Mouse (Mus musculus): Measurements from ENCODE around the gene 4930578G10Rik. TPM values are rescaled to one million over a fixed set of nuclear protein-coding genes. Genes with fewer than 3 reads are reported as not detected.
"Not testable (repeated sequence)": the region's sequence is repeated elsewhere in the genome, so short reads cannot be mapped to it uniquely, and the experiment has no call there.

4930578G10Rik gene
- total RNA-seq (2021) = not detected

DNA sequence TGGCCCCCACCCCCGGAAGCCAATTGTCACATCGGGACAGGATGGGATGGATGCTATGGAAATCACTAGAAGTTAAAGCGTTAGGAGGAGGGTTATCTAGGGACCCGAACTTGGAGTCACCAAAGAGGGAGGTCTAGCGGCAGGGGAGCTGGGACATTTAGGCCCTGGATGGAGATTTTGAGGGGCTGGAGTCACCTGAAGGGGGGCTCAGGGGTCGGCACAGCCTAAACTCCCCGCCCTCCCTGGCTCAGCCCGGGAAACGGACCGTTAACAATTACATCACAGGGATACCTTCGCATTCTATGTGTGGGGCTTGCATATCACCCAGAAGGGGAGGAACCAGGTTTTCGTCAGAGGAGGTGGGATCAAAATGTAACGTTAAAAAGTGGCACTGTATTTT, at the start of gene 4930578G10Rik:
Gene 4930578G10Rik (plus strand): TSS at position 301 of the 400 bp plus-strand sequence.
- DNase-seq; intact Hi-C loops (cut with DNase I): not testable (repeated sequence)

DNA sequence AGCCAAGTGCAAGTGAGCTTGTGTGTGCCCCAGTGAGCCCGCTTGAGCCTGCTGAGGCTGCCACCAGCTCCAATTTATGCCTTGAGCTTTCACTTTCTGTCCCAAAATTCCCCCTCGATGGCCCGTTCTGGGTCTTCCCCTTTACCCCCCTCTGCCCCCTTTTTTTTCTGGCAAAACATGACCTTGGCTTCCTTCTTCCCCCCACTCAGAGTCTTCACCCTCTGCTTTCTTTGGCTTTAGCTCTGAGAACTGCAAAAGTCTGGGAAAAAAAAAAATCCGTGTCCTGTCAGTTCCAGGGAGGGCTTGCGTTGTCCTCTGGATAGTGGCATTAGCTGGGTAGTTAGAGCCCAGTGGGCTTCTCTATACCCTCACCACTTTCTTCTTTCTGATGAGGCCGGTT, 21.1 kb downstream of the 4930578G10Rik start, which contains the start of gene Ccl19:
Gene Ccl19 (minus strand): TSS at position 101 of the 400 bp plus-strand sequence.
- intact Hi-C loops (cut with DNase I); DNase-seq: not testable (repeated sequence)

DNA sequence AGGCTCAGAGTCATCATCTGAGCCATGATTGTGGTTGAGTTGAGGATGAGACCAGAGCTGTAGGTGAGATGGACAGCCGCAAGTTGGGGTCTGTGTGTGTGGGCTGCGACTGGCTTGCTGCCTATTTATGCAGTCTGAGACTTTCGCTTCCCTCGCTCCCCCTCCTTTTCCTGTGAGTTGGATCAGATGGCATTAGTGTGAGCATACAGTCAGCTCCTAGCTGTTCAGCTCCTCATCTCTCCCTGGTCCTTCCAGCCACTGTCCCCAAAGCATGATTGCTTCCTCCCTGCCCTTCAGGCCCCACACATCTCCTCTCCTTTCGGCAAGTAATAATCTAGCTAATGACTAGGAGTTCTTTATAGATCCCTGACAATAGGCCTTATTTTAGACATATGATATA, 38.5 kb downstream of the 4930578G10Rik start, which contains the start of gene Ccl21a:
Gene Ccl21a (minus strand): TSS at position 101 of the 400 bp plus-strand sequence.
- intact Hi-C loops (cut with DNase I); DNase-seq: not testable (repeated sequence)

DNA sequence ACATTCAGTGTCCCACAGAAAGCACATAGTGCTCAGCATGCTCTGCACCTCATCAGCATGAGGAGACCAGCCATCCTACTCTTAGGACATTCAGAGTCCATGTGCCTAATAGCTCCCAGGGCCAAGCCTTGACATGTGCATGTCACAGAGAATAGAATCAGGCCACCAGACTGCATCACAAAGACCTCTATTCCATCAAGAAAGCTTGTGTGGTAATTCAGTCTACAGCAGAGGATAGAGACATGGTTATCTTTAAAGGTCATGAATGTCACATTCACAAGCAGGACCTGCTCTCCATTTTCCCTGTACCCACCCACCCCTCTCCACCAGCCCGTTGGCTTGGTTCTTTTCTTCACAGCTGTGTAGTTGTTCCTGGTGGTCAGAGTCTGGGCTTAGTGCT, 118.4 kb downstream of the 4930578G10Rik start, which contains the start of gene Fam205a1:
Gene Fam205a1 (minus strand): TSS at position 101 of the 400 bp plus-strand sequence.
- intact Hi-C loops (cut with DNase I); DNase-seq: not testable (repeated sequence)

DNA sequence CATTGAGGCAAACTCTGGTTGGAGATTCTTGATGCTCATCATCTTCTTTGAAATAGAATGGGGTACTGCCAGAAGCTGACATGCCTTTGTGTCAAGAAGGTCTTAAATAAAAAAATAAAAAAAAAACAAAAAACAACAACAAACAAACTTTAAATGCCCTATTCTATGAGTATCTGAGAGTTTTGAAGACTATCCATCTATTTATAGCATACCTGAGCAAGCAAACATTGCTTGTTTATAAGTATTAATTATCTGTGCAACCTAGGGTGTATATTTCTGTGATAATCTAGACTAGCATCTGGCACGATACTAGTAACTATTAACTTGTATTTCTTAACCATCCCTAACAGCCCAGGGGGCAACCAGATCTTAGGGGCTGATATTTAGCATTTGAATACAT, 121.3 kb downstream of the 4930578G10Rik start, which contains the start of gene Gm12394:
Gene Gm12394 (minus strand): TSS at position 101 of the 400 bp plus-strand sequence.
- DNase-seq; intact Hi-C loops (cut with DNase I): not testable (repeated sequence)

DNA sequence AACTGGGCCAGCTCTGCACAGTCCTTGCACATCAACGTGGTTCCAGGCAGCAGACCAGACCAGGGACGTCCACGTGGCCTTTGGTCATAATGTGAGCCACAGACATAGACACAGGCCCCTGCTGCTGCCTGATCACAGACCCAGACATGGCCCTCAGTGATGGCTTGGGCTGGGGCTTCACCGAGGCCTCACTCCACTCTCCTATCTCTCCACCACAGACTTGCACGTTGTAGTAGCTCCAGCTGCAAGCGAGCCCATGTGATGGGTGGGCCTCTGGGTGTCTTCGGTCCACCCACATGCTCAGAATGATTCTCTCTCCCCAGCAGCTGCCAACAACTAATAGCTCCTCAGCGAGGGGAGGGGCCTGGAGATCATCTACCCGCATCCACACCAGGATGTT, 125.1 kb downstream of the 4930578G10Rik start:
- DNase-seq; intact Hi-C loops (cut with DNase I): not testable (repeated sequence)

DNA sequence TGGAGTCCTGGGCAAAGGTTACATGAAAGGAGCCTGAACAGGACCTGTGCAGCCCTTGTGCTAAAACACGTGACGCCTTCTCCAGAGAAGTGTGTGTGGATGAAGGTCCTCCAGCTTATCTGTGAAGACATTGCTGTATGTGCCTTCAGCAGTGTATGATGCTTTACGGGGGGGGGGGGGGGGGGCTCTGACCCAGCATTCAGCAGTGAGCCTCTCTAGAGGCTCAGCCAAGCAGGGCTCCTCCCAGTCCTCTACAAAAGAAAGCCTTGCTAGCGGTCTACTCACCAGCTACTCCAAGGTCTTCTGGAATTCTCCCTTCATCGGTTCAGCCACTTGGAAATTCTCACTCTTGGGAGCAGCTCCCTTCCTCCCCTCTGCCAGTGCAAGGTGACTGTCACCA, 128.1 kb downstream of the 4930578G10Rik start:
- intact Hi-C loops (cut with DNase I); DNase-seq: not testable (repeated sequence)

DNA sequence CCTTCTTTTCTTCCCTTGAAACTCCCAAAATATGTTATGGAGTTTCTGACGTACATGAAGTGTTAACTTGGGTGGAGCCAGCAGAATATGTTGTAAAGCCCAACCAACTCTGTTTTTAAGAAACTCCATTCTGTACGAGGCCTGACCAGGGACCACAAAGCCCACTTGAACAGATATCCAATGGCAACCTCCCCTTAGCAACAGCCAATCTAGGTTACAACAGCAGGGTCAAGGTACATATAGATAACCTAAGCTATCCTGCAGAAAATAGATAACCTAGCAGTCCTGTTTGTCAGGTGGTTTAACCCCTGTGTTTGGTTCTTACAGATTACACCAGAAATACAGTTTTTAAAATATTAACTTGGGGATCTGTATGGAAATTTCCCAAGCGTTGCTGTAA, 132.0 kb downstream of the 4930578G10Rik start:
- intact Hi-C loops (cut with DNase I) = no loop called here
- no peak for DNase-seq

DNA sequence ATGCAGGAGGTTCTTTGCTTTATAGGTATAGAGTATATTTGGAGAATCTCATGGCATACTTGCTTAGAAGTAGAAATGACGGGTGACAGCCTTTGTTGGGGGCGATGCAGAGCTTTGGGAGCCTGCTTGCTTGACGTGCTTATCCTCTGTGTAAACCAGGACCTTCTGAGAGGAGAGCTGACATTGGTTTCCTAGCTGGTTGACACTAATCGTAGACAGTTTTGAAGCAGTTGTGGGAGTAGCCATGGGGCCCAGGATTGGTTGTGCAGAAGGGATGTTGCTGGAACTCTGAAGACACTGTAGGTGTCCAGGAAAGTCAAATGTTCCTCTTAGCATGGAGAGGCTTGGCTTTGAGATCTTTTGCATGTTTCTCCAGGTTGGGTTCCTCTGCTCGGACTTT, 132.8 kb downstream of the 4930578G10Rik start:
- DNase-seq = no peak
- intact Hi-C loops (cut with DNase I) = no loop called here

DNA sequence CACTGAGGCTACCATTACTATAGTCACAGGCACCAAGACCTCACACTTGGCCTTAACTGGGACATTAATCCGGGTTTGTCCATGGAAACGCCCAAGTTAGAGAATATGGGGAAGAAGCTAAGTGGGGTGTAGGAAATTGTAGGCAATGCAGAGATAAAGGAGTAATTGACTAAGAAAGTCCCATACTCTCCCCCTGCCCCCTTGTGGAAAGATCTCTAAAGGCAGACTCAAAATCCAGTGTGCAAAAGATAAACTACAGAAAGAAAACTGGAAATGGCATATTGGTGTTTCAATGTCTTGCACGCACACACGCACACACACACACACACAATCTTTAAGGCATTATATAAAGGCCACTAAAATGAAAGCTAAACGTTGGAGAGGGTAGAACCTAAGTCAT, 135.4 kb downstream of the 4930578G10Rik start:
- DNase-seq = peak in 1 of 2 experiments; percentile 14
- intact Hi-C loops (cut with DNase I) = no loop called here

DNA sequence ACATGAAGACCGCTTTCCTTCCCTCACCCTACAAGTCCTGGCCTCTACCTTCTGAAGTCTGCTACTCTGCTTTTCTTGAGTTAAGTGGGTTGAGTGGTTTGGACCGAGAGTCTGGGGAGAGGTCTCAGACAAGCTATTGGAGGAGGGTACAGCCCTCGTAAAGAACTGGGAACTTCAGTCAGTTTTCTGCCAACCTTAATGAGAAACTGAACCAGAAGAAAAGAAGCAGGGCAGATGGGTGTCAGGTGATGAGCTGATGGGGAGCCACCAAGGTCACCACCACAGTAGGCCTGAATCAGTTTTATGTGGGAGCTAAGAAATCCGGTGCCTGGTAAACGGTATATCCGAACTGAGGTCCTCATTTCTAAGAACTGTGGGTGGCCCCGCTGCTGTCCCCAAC, 136.8 kb downstream of the 4930578G10Rik start:
- intact Hi-C loops (cut with DNase I) = no loop called here
- no peak for DNase-seq

DNA sequence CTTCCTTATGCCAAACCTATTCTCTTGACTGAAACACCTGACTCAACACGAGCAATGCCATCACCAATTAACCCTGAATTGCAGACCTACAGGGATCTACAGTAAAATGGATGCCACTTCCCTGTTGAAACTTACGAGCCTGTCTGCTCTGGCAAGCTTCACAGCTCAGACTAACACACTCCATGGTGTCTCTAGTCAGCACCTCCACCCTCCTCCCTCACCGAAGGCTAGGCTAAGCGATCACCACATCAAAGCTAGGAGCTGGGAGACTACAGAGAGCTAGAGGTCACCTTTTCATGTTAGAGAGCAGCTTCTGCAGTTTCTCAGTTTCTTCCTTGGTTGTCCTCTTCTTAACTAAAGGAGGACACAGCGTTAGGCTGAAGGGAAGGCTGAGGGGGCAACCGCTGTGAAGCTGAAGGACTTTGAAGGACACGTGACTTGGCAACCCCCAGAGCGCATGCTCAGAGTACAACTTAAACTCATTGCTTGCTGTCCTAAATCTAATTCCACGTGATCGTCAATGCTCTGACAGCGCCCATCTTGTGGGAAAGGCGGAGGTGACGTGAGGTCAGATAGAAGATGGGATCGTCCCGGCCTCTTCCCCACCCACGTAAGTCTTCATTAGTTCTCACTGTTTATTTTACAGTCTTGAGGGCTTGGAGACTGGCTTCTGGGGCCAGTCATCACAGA, 137.5 kb downstream of the 4930578G10Rik start:
- DNase-seq = peak in 1 of 2 experiments; percentile 9
- intact Hi-C loops (cut with DNase I) = no loop called here

DNA sequence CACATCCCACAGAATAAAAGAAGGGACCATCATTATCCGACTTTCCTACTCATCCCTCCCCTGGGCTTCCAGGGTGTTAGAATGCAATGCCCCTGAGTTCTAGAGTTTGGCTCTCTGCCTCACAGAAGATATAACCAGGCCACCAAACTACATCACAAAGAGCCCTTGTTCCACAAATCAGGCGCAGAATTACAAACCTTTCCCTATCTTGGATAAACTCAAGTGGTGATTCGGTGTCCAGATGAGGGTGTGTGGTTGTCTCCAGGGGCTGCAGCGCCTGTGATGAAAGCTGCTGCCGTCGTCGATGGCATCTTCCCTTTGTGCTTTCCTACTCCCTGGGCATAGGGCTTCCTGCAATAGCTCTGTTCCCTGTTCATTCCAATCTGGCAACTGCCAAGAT, 138.8 kb downstream of the 4930578G10Rik start, which contains the start of gene Fam205c:
Gene Fam205c (minus strand): TSS at position 101 of the 400 bp plus-strand sequence.
- intact Hi-C loops (cut with DNase I) = no loop called here
- DNase-seq = no peak

DNA sequence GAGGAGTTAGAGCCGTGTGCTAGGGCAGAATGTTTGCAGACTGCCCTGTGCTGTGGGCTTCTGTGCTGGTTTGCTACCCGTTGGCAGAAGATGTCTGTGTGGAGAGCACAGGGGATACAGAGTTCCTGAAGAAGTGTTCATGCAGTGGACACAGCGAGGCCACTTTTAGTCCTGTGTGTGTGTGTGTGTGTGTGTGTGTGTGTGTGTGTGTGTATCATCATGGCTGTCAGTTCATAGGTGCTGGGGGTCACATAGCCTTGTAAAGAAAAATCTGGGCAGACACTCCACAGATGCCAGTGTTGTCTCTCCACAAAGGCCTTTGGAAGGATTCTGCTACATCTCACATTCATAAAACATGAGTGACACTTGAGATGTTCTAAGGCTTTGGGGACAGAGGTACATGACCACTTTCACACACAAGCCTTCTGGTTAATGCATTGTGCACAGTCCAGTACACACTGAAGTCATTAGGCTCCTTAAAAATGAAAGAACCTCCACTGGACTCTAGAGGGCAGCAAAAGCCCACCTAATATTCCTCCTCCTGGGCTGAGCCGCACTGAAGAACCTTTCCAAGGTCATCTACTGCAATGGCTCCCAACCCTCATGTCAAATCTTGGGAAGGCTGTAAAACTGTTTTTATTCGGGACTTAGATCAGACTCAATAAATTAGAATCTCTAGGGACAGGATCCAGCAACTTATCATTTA, 141.4 kb downstream of the 4930578G10Rik start:
- DNase-seq = peak; percentile 70 to 79
- intact Hi-C loops (cut with DNase I) = loop anchor here (1.0 to 2.0 kb wide), 2 partner anchors 70 to 89 kb away; no protein-coding TSS in a partner anchor

DNA sequence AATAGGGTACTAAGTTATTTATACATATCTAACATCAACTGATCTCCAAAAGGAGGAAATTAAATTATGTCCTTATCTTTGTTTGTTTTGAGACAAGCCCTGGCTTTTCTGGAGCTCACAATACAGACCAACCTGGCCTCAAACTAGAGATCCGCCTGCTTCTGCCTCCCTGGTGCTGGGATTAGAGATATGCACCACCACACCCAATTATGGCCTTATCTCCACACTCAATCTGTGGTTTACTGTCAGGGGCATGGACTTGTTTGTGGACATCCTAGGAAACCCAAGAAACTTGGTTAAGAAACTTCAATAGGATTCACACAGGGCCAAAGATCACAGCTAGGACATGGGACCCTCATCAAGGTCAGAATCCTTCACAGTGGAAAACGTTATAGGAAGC, 142.3 kb downstream of the 4930578G10Rik start:
- DNase-seq = no peak
- intact Hi-C loops (cut with DNase I) = loop anchor here (1.0 to 2.0 kb wide), 2 partner anchors 69 to 88 kb away; no protein-coding TSS in a partner anchor

DNA sequence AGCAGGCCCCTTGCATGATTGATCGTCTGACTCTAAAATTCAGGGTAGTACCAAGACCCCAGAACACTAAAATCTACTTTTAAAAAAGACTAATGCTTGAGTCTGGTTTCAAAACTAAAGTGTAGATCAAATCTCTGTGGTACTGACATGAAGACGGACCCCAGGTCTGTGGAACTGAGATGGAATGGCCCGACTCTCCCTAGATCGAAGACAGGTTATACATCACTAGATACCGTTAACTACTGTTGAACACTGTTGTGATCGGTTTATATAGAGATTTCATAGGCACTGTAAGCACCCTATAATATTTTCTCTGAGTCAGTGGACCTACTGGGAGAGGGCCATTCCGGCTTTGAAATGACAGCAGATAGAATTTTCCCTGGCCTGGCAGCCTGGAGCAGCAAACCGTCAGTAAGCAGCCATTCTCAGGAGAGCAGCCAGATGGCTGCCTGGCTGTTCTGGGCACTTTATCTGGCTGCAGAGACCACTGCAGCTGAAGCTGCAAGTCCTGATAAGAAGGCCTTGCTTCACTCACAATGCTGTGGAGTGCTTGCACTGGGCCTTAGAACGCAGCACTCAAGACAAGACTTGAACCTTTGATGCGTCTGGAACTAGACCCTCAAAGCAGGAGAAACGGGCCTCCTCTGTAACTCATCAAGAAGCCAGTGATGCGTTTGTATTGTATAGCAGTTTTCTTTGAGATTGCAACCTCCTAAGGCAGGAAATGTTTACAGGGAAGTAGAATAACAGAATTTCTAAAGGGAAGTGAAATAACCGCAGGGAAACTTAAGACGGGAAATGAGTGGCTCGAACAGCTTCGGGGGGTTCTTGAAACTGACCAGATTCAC, 144.7 kb downstream of the 4930578G10Rik start:
- no peak for DNase-seq
- intact Hi-C loops (cut with DNase I) = no loop called here

DNA sequence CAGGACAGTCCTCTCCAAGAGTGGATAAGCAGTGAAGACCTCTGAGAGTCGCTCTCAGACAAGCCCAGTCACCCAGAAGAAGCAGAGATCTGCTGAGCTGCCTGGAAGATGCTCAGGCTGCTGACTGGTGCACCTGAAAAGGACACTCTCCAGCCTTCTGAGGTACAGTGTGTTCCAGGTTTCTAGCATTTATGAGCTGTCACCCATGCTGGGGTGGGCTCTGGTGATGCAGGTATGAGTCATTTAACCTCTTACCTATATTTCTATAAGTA, 145.3 kb downstream of the 4930578G10Rik start:
- intact Hi-C loops (cut with DNase I) = no loop called here
- DNase-seq = no peak

DNA sequence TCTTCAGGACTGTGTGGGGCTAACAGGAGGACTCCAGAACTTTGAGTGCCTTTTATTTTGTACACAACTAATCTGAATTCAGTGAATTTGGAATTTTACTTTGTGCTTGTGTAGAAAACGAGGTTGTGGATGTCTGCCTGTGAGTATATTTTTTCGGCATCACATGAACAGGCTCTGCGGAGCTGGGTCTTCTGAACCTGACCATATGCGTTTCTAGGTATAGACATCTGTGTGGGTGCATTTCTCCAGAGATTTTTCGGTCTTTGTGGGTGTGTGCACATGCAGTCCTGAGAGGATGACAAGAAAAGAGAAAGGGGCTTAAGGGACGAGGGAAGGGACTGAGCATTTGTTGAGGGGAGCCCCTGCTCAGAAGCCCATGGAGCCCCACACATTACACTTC, 151.6 kb downstream of the 4930578G10Rik start:
- intact Hi-C loops (cut with DNase I) = no loop called here
- DNase-seq = no peak

DNA sequence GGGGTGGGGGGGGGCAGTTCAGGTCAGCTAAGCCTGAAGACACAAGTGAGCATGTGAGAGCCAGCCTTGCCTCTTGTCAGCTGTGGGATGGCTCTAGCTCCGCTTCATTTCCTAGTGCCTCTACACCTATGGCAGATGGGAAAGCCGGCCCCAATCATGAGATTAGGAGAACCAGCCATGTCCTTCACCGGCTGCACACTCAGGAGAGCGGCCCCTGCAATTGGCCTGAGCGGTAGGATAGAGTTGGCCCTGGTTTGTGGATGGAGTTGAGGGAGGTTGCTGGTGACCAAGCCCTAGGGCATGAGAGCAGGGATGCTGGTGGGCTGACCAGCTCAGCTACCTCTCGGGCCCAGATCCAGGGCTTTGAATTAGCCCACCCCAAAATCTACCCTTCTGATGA, 153.5 kb downstream of the 4930578G10Rik start:
- intact Hi-C loops (cut with DNase I) = no loop called here
- no peak for DNase-seq

DNA sequence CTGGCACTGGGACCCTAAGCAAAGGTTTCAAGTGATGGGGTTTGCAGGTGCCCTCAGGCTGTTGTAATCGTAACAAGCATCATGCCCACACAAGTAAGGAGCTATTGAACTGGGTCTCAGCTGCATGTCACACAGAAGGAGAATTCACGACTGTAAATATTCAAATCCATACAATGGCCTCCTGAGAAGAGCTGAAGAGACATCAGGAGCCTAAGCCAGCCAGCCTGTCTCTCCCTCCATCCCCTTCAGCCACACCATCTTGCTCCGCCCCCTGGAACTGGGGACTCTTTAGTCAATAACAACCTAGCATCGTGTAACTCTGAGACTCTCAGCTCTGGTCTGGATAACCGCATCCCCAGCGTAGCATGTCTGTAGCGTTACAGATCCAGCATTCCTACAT, 155.8 kb downstream of the 4930578G10Rik start:
- DNase-seq = no peak
- intact Hi-C loops (cut with DNase I) = no loop called here

DNA sequence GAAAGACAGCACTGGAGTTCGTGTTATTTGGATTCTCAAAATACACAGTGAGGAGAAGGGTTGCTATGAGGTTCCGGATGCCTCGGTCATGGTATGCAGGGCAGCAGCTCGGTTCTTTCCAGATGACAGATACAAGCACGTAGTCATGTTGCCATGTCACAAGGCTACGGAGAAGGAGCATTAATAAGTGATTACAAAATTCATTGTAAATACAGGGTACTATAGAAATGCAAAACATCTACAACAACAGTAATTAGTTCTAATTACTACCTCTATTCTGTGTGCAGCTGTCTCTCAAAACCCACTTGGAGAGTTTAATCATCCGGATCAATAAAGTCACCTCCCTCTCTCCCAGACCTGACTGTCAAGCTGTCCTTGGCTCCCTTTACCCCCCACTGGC, 159.8 kb downstream of the 4930578G10Rik start:
- intact Hi-C loops (cut with DNase I) = no loop called here
- no peak for DNase-seq
